Mouse (Mus musculus) left cerebral cortex, adult 2 months (tissue): ENCODE data around the gene Insm1. TPM values are rescaled to one million over a fixed set of nuclear protein-coding genes. Genes with fewer than 3 reads are reported as not detected.
A peak's percentile ranks its signal among the peaks of the same experiment; 100 is the strongest.

Experiments used
- DNase-seq, 2 experiments: peaks; one replicate each; pipeline ENCODE4 v3.0.0; 2021 to 2022; ENCODE audit warnings: low spot score in 2 of 2, mixed read lengths in 1 of 2; ENCODE audit errors: extremely low spot score in 1 of 2
- H3K27ac ChIP-seq: fragments of 200-600 bp; 2 replicates; pipeline ENCODE4 v1.8.1; 2022
- H3K4me3 ChIP-seq: fragments of 200-600 bp; 2 replicates; pipeline ENCODE4 v1.8.1; 2022
- CTCF ChIP-seq: fragments of 200-600 bp; IDR thresholded peaks from 2 replicates; pipeline ENCODE4 v1.8.1; 2022; ENCODE audit warnings: antibody characterized with exemption, mild to moderate bottlenecking, moderate library complexity
- intact Hi-C: fragments of 180-260 bp; cut with DNase I; formaldehyde crosslinking; loops from one replicate; pipeline ENCODE4 v1.15.1; 2025
- total RNA-seq, 2 experiments: library from RNA; stranded (reverse); gene quantifications; 2 replicates each; pipeline ENCODE4 v1.2.3; 2021

The Insm1 gene
- total RNA-seq, 2 experiments from 2014 or later: 4.8 to 6.1 TPM

DNA sequence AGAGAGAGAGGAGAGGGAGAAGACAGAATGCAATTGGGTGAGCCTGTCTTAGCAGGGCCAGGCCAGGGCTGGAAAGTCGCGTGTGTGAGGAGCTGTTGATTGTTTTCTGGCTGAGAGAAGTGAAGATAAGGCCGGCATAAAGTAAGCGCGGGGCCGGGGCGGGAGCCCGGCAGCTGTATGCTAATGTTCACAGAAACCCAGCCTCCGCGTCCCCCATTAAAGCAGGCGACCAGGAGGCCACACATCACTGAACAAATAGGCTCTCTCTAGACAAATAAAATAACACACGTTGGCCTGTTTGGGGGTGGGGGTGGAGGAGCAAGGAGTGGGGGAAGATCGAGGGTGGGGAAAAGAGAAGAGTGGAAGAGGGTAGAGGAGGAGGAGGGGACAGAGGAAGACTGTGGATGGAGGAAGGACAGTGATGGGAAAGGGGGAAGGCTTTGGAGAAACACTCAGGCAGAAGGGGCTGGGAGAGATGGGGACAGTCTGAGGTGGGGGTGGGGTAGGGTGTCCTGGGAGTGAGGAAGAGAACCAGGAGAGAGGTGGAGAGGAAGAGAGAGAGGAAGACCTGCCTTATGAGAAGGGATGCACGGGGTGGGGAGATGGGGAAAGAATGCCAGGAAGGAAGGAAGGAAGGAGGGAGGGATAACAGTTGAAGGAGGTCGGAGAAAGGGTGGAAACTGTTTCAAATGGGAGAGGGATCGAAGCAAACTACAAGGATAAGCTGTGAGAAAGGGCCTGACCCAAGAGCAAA is 4.3 kb upstream of the Insm1 start:
- no peak overlapping the region for H3K27ac ChIP-seq
- intact Hi-C loops: loop anchor here (5.0 to 10.0 kb wide), 3 partner anchors 90 to 1820 kb away; no protein-coding TSS in a partner anchor
- H3K4me3 ChIP-seq: no peak overlapping the region
- DNase-seq: no peak
- TF ChIP-seq CTCF: no peak

GRCm38 (mm10) chr2:146218161-146218691 is 3.5 kb upstream of the Insm1 start:
- no peak for DNase-seq
- intact Hi-C loops: loop anchor here (5.0 to 10.0 kb wide), 3 partner anchors 89 to 1819 kb away; no protein-coding TSS in a partner anchor
- Histone ChIP-seq H3K27ac (no peak overlapping the region), H3K4me3 (peak overlapping the region; percentile 24; the same call in 1 of the 2 replicates)
- TF ChIP-seq CTCF: no peak

DNA sequence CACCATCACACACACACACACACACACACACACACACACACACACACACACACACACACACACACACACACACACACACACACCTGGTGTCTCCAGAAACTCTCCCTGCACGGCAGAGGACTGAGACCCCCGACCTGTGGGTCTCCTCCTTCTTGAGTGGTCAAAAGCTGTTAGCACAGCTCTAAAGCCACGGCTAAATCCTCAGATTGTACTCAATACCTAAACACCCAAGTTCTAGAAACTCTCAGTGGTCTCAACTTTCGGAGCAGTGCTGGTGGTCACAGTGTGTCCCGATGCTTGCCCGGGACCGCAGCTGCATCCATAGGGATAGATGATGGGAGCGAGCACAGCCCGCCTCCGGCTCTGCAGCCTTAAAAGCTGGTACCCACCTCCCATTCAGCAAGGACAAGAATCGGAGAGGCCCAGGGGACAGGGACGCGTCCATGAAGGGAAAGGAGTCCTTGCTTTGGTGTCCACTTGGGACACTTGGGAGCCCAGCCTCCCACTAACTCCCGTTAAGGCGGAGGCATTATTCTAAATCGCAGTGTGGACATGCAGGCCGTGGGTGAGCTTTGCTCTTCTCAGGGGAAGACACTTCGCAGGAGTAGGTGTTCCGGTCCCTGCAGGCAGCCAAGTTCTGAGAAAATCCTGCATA is 2.7 kb upstream of the Insm1 start:
- no peak overlapping the region for H3K27ac ChIP-seq

GRCm38 (mm10) chr2:146219791-146220190 is 1.9 kb upstream of the Insm1 start:
- no peak for DNase-seq
- Histone ChIP-seq H3K4me3 (no peak overlapping the region), H3K27ac (no peak overlapping the region)
- TF ChIP-seq CTCF: no peak
- intact Hi-C loops: loop anchor here (5.0 to 10.0 kb wide), 4 partner anchors 38 to 1818 kb away; no protein-coding TSS in a partner anchor

More for the DNA sequence above, 2.7 kb upstream of the Insm1 start:
- no peak overlapping the region for H3K4me3 ChIP-seq
- no peak for TF ChIP-seq CTCF
- peak; percentile 14 to 26 for DNase-seq
- intact Hi-C loops: loop anchor here (5.0 to 10.0 kb wide), 3 partner anchors 88 to 1818 kb away; no protein-coding TSS in a partner anchor

- intact Hi-C loops: loop anchor here (5.0 kb wide), 1 partner anchor 37 kb away; no protein-coding TSS in a partner anchor
- no peak for DNase-seq
- TF ChIP-seq CTCF: no peak
- no peak overlapping the region for H3K27ac ChIP-seq
- peak overlapping the region; percentile 59 for H3K4me3 ChIP-seq
Observed at GRCm38 (mm10) chr2:146220591-146221075, 1.1 kb upstream of the Insm1 start.

DNA sequence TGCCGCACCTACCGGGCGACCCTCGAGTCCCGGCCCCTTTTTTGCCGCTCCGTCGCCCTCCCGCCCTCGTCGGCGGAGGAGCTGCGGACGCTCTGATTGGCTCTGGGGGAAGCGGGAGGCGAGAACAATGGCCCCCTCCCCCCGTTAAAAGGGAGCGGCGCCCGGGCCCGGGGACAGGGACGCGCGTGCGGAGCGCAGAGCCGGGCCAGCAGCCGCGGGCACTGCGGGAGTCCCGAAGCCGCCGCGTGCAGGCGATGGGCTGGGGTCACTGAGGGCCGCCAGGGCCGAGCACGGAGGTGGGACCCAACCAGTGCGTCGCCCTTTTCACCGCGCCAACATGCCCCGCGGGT is 183 bp downstream of the Insm1 start:
- intact Hi-C loops: loop anchor here (2.0 to 5.0 kb wide), 2 partner anchors 35 to 135 kb away; no protein-coding TSS in a partner anchor
- Histone ChIP-seq H3K27ac (peak overlapping the region; percentile 78), H3K4me3 (peak overlapping the region; percentile 59)
- TF ChIP-seq CTCF: no peak
- peak in 1 of 2 experiments; percentile 51 for DNase-seq

GRCm38 (mm10) chr2:146222279-146223175 is 806 bp downstream of the Insm1 start:
- H3K27ac ChIP-seq: peak overlapping the region; percentile 78
- intact Hi-C loops: loop anchor here (2.0 to 5.0 kb wide), 2 partner anchors 35 to 134 kb away; no protein-coding TSS in a partner anchor
- DNase-seq: peak; percentile 52 to 61
- H3K4me3 ChIP-seq: peak overlapping the region; percentile 59
- TF ChIP-seq CTCF: no peak

GRCm38 (mm10) chr2:146223176-146223905 is 1.6 kb downstream of the Insm1 start:
- peak overlapping the region; percentile 76; the same call in 1 of the 2 replicates for H3K27ac ChIP-seq

DNA sequence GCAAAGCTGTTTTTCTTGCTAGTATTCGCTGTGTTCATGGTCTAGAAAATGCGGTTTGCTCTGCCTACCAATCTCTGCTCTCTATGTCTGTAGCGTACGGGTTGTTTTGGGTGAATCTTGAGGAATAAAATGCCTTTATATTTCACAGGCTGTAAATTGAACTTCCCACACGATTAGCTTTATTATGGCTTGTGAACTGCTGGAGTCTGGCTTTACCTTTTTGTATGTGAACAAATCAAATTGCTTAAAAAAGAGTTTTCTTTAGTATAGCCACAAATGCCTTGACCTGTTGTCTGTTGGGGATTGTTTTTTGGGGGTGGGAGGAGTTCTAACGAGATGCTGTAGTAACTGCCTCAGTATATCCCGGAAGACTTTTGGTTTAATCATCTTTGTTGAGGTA is 2.4 kb downstream of the Insm1 start:
- peak overlapping the region; percentile 59 for H3K4me3 ChIP-seq
- no peak for TF ChIP-seq CTCF
- intact Hi-C loops: loop anchor here (5.0 kb wide), 1 partner anchor 33 kb away; no protein-coding TSS in a partner anchor
- H3K27ac ChIP-seq: no peak overlapping the region
- DNase-seq: no peak

More at GRCm38 (mm10) chr2:146223176-146223905, 1.6 kb downstream of the Insm1 start:
- H3K4me3 ChIP-seq: peak overlapping the region; percentile 59
- intact Hi-C loops: loop anchor here (2.0 to 5.0 kb wide), 2 partner anchors 34 to 133 kb away; no protein-coding TSS in a partner anchor
- peak; percentile 32 for TF ChIP-seq CTCF
- peak; percentile 34 to 35 for DNase-seq

GRCm38 (mm10) chr2:146225818-146226217 is 4.1 kb downstream of the Insm1 start:
- intact Hi-C loops: no loop called here
- no peak for TF ChIP-seq CTCF
- DNase-seq: no peak
- no peak overlapping the region for H3K27ac ChIP-seq
- H3K4me3 ChIP-seq: no peak overlapping the region
